Mouse (Mus musculus) C2C12 (cell line): ENCODE data around the gene Gramd1b.

Experiments used
- CEBPB ChIP-seq: IDR thresholded peaks from one replicate; pipeline ENCODE4 v1.6.1; 2011; ENCODE audit warnings: low read depth, mild to moderate bottlenecking, control low read depth, moderate library complexity
- CTCF ChIP-seq: IDR thresholded peaks from one replicate; pipeline ENCODE4 v1.5.1; 2011; ENCODE audit not compliant: control insufficient read depth, insufficient read depth, insufficient read length
- MAX ChIP-seq: IDR thresholded peaks from one replicate; pipeline ENCODE4 v1.6.1; 2011; ENCODE audit warnings: mild to moderate bottlenecking, control low read depth
- MYOD1 ChIP-seq: IDR thresholded peaks from one replicate; pipeline ENCODE4 v1.6.1; 2011; ENCODE audit warnings: low read depth; ENCODE audit not compliant: control insufficient read depth, insufficient read length
- MYOG ChIP-seq: IDR thresholded peaks from one replicate; pipeline ENCODE4 v1.6.1; 2011; ENCODE audit not compliant: control insufficient read depth, insufficient read length; ENCODE audit errors: extremely low read depth
- USF1 ChIP-seq: IDR thresholded peaks from one replicate; pipeline ENCODE4 v1.6.1; 2011; ENCODE audit warnings: low read depth, mild to moderate bottlenecking, control low read depth, moderate library complexity

DNA sequence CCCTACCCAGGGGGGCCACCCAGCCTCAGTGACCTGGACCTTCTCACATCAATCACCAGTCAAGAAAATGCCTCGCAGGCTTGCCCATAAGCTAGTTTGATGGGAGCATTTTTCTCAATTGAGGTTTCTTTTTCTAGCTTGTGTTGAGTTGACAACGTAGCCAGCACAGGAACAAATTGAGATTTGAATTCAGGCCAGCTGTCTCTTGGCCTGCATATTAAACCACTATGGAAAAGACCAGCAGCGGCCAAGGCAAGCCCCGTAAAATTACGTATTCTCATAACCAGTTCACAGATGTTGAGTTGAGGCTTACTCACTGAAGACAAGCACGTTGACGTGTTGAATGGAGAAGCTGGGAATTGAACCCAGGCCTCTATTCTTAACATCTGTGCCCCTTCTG is 248.2 kb downstream of the Gramd1b start:
- TF ChIP-seq MYOG (no peak), CTCF (no peak), MYOD1 (no peak), MAX (no peak), USF1 (no peak), CEBPB (no peak)
